Mouse (Mus musculus) heart, postnatal 0 days (tissue): Measurements from ENCODE around the gene Olfr1437. TPM values are rescaled to one million over a fixed set of nuclear protein-coding genes. Genes with fewer than 3 reads are reported as not detected.

Experiments
- ATAC-seq: fragments of 200-750 bp; cut with Nextera tagmentation; 2 replicates; pipeline ENCODE4 v1.8.0; 2017; ENCODE audit warnings: low read depth, moderate number of reproducible peaks, moderate library complexity; ENCODE audit not compliant: insufficient read depth
- DNase-seq: peaks from one replicate; pipeline ENCODE4 v3.0.0-alpha.2; 2016; ENCODE audit warnings: low spot score
- H3K27ac ChIP-seq: fragments of 300-500 bp; sonication (generic); 2 replicates; pipeline ENCODE4 v1.5.1; 2014; ENCODE audit warnings: low read depth, mild to moderate bottlenecking
- H3K27me3 ChIP-seq: fragments of 300-500 bp; sonication (generic); 2 replicates; pipeline ENCODE4 v1.6.1; 2014; ENCODE audit warnings: low read length, mixed read lengths; ENCODE audit not compliant: control insufficient read depth, insufficient read depth
- H3K36me3 ChIP-seq: fragments of 300-500 bp; sonication (generic); replicated peaks from 2 replicates; pipeline ENCODE4 v1.6.1; 2014; ENCODE audit warnings: low read length, mixed read lengths; ENCODE audit not compliant: control insufficient read depth, insufficient read depth
- H3K4me1 ChIP-seq: fragments of 300-500 bp; sonication (generic); 2 replicates; pipeline ENCODE4 v1.6.1; 2014; ENCODE audit warnings: antibody characterized with exemption; ENCODE audit not compliant: control insufficient read depth, insufficient read depth
- H3K4me2 ChIP-seq: fragments of 300-500 bp; sonication (generic); 2 replicates; pipeline ENCODE4 v1.6.1; 2014; ENCODE audit warnings: low read depth, mild to moderate bottlenecking, low read length, moderate library complexity
- H3K4me3 ChIP-seq: fragments of 300-500 bp; sonication (generic); 2 replicates; pipeline ENCODE4 v1.5.1; 2014; ENCODE audit warnings: low read depth, low read length
- H3K9ac ChIP-seq: fragments of 300-500 bp; sonication (generic); replicated peaks from 2 replicates; pipeline ENCODE4 v1.6.1; 2014; ENCODE audit warnings: low read depth, low read length, mixed read lengths
- H3K9me3 ChIP-seq: fragments of 300-500 bp; sonication (generic); replicated peaks from 2 replicates; pipeline ENCODE4 v1.6.1; 2016; ENCODE audit warnings: low read length; ENCODE audit not compliant: control insufficient read depth
- CTCF ChIP-seq: IDR thresholded peaks from 2 replicates; pipeline ENCODE4 v1.5.1; 2016; ENCODE audit warnings: antibody characterized with exemption, control low read depth, low read depth
- EP300 ChIP-seq: IDR thresholded peaks from 2 replicates; pipeline ENCODE4 v1.6.1; 2016; ENCODE audit warnings: antibody characterized with exemption, low read depth
- WGBS: fragments of 180-500 bp; shearing (Covaris S2); extraction: QIAGEN DNeasy Blood & Tissue Kit; methylation state at CpG from one replicate; pipeline ENCODE4 v1.1.7; 2014; 5-methylcytosine and 5-hydroxymethylcytosine counted together
- polyA plus RNA-seq: library from polyadenylated mRNA; unstranded; fragments of >200 nt; fragmentation: Nextera tagmentation; extraction: Ambion mirVana; gene quantifications from 2 replicates; pipeline ENCODE4 v1.2.1, GENCODE M21; 2015
- total RNA-seq: library from RNA; depleted of rRNA; stranded (reverse); fragments of >200 nt; gene quantifications from 2 replicates; pipeline ENCODE4 v1.2.3, GENCODE M21; 2014; ENCODE audit warnings: low replicate concordance; rRNA removed

Olfr1437 gene
- total and polyA plus RNA-seq, 2 experiments from 2014 or later = not detected

GRCm38 (mm10) chr19:12279554-12279953, 45.3 kb downstream of the Olfr1437 start, which contains the start of gene Olfr1434:
Gene Olfr1434, plus strand, starts transcription at chr19:12279854.
- Histone ChIP-seq H3K27me3 (no peaks in the 10 kb centered on the region), H3K9me3 (no peaks in the 10 kb centered on the region), H3K4me3 (no peak within 1 kb of the TSS), H3K27ac (no peak within 1 kb of the TSS), H3K4me2 (no peak within 1 kb of the TSS), H3K36me3 (no peaks in the 10 kb centered on the region), H3K4me1 (no peaks in the 10 kb centered on the region), H3K9ac (no peak within 1 kb of the TSS)
- no peak for DNase-seq
- WGBS = 51% methylated on average over 2 of the region's 2 CpGs
- ATAC-seq = no peak
- TF ChIP-seq EP300 (no peak), CTCF (no peak)

Other genes with a start within 250 kb of the Olfr1437 start
- gene Olfr1425, start 247.4 kb downstream of the Olfr1437 start, total RNA-seq = not detected in 2 replicates
- gene Olfr1425, start 247.4 kb downstream of the Olfr1437 start, polyA plus RNA-seq = not detected in 2 replicates
- gene Olfr1426, start 233.1 kb downstream of the Olfr1437 start, total RNA-seq = not detected in 2 replicates
- not detected in 2 replicates for gene Olfr1426, start 233.1 kb downstream of the Olfr1437 start, polyA plus RNA-seq
- gene Olfr1427, start 221.8 kb downstream of the Olfr1437 start, total RNA-seq = not detected in 2 replicates
- gene Olfr1427, start 221.8 kb downstream of the Olfr1437 start, polyA plus RNA-seq = not detected in 2 replicates
- gene Olfr1428, start 209.2 kb downstream of the Olfr1437 start, total RNA-seq = not detected in 2 replicates
- gene Olfr1428, start 209.2 kb downstream of the Olfr1437 start, polyA plus RNA-seq = not detected in 2 replicates
- not detected in 2 replicates for gene Olfr76, start 201.9 kb downstream of the Olfr1437 start, total RNA-seq
- not detected in 2 replicates for gene Olfr76, start 201.9 kb downstream of the Olfr1437 start, polyA plus RNA-seq
- not detected in 2 replicates for gene Olfr1555-ps1, start 155.0 kb downstream of the Olfr1437 start, total RNA-seq
- not detected in 2 replicates for gene Olfr1555-ps1, start 155.0 kb downstream of the Olfr1437 start, polyA plus RNA-seq
- not detected in 2 replicates for gene Olfr1431, start 124.5 kb downstream of the Olfr1437 start, total RNA-seq
- not detected in 2 replicates for gene Olfr1431, start 124.5 kb downstream of the Olfr1437 start, polyA plus RNA-seq
- not detected in 2 replicates for gene Olfr1432, start 92.5 kb downstream of the Olfr1437 start, total RNA-seq
- gene Olfr1432, start 92.5 kb downstream of the Olfr1437 start, polyA plus RNA-seq = not detected in 2 replicates
- not detected in 2 replicates for gene Olfr262, start 83.4 kb downstream of the Olfr1437 start, total RNA-seq
- gene Olfr262, start 83.4 kb downstream of the Olfr1437 start, polyA plus RNA-seq = not detected in 2 replicates
- gene Olfr235, start 64.1 kb downstream of the Olfr1437 start, total RNA-seq = not detected in 2 replicates
- not detected in 2 replicates for gene Olfr235, start 64.1 kb downstream of the Olfr1437 start, polyA plus RNA-seq
- not detected in 2 replicates for gene Olfr1434, start 45.2 kb downstream of the Olfr1437 start, total RNA-seq
- gene Olfr1434, start 45.2 kb downstream of the Olfr1437 start, polyA plus RNA-seq = not detected in 2 replicates
- not detected in 2 replicates for gene Olfr1436, start 26.0 kb downstream of the Olfr1437 start, total RNA-seq
- not detected in 2 replicates for gene Olfr1436, start 26.0 kb downstream of the Olfr1437 start, polyA plus RNA-seq
- gene Olfr1438-ps1, start 10.8 kb upstream of the Olfr1437 start, total RNA-seq = not detected in 2 replicates
- not detected in 2 replicates for gene Olfr1438-ps1, start 10.8 kb upstream of the Olfr1437 start, polyA plus RNA-seq
- gene Olfr1440, start 62.2 kb upstream of the Olfr1437 start, total RNA-seq = not detected in 2 replicates
- not detected in 2 replicates for gene Olfr1440, start 62.2 kb upstream of the Olfr1437 start, polyA plus RNA-seq
- not detected in 2 replicates for gene Olfr1441, start 92.3 kb upstream of the Olfr1437 start, total RNA-seq
- not detected in 2 replicates for gene Olfr1441, start 92.3 kb upstream of the Olfr1437 start, polyA plus RNA-seq
- gene Pfpl, start 102.8 kb upstream of the Olfr1437 start, total RNA-seq = not detected in 2 replicates
- not detected in 2 replicates for gene Pfpl, start 102.8 kb upstream of the Olfr1437 start, polyA plus RNA-seq
- 0.46 and 3.6 TPM in 2 replicates for gene Mpeg1, start 135.7 kb upstream of the Olfr1437 start, total RNA-seq
- gene Mpeg1, start 135.7 kb upstream of the Olfr1437 start, polyA plus RNA-seq = 0.36 and 0.37 TPM in 2 replicates
- gene Dtx4, start 176.4 kb upstream of the Olfr1437 start, total RNA-seq = 1.5 and 3.8 TPM in 2 replicates
- 1.2 and 1.3 TPM in 2 replicates for gene Dtx4, start 176.4 kb upstream of the Olfr1437 start, polyA plus RNA-seq
- 8.4 and 9.3 TPM in 2 replicates for gene Fam111a, start 220.6 kb upstream of the Olfr1437 start, total RNA-seq
- gene Fam111a, start 220.6 kb upstream of the Olfr1437 start, polyA plus RNA-seq = 6.6 and 8.6 TPM in 2 replicates